In genomic region chr19:44292483-44292882, GRCm38 (mm10) we compare ENCODE assay signal across 8 mouse cellular contexts. TPM values are rescaled to one million over a fixed set of nuclear protein-coding genes. Genes with fewer than 3 reads are reported as not detected.
A peak's percentile ranks its signal among the peaks of the same experiment; 100 is the strongest.
DNase-seq lines count a peak whose midpoint lies in the region; ATAC-seq and TF ChIP-seq lines count a peak whose summit lies in the region.

No protein-coding gene starts in this region.

- 50% methylated on average over 3 of the region's 3 CpGs for WGBS in heart, embryonic 14.5 days
- 57% methylated on average over 3 of the region's 3 CpGs for WGBS in forebrain, embryonic 14.5 days
- 13% methylated on average over 3 of the region's 3 CpGs for WGBS in liver, embryonic 16.5 days (ENCODE audit: insufficient replicate concordance)

- H3K4me2 ChIP-seq in heart, embryonic 14.5 days (ENCODE audit: low read length), result peak overlapping the region; percentile 93
- peak overlapping the region; percentile 99 for H3K4me2 ChIP-seq in forebrain, embryonic 14.5 days (ENCODE audit: low read length)
- peak overlapping the region; percentile 91 for H3K4me2 ChIP-seq in liver, embryonic 16.5 days (ENCODE audit: low read depth, low read length)

- no peak for ATAC-seq in heart, embryonic 14.5 days (ENCODE audit: insufficient number of reproducible peaks, insufficient read depth, low FRiP score, low read depth)
- no peak for ATAC-seq in forebrain, embryonic 14.5 days
- no peak for ATAC-seq in liver, embryonic 16.5 days (ENCODE audit: low read depth)

- intact Hi-C loops in heart, postnatal 10 days (cut with DNase I), result no loop called here

- TF ChIP-seq EP300 in MEL (IDR thresholded peaks at IDR 0.05; ENCODE audit: low read depth in 1 of 2, low read length in 2 of 2), result peak; percentile 76 to 83

- peak overlapping the region in 1 of 2 experiments; percentile 91; a peak in 1 of 4 replicates for H3K4me3 ChIP-seq in heart, embryonic 14.5 days (ENCODE audit: control insufficient read depth in 1 of 2, insufficient read depth in 1 of 2, low read depth in 1 of 2, low read length in 2 of 2)
- peak overlapping the region; percentile 61 to 66 for H3K4me3 ChIP-seq in MEL (ENCODE audit: control insufficient read depth in 1 of 2, insufficient read depth in 1 of 2, low read depth in 2 of 2, low read length in 2 of 2)
- H3K4me3 ChIP-seq in forebrain, embryonic 14.5 days (ENCODE audit: low read depth, low read length), result peak overlapping the region; percentile 99
- H3K4me3 ChIP-seq in liver, embryonic 16.5 days (ENCODE audit: low read depth, low read length), result peak overlapping the region; percentile 79

- no peak for TF ChIP-seq RAD21 in MEL (IDR thresholded peaks at IDR 0.05; ENCODE audit: low read depth, low read length)

- TF ChIP-seq POLR2A in MEL (IDR thresholded peaks at IDR 0.05; ENCODE audit: control insufficient read depth in 1 of 2, insufficient read depth in 1 of 2, low read depth in 1 of 2, low read length in 2 of 2, poor library complexity in 1 of 2), result peak in 1 of 2 experiments; percentile 62; a peak in 2 of 4 replicates

- no peak for TF ChIP-seq CTCF in MEL (IDR thresholded peaks at IDR 0.05 in 2 of 3, conservative IDR thresholded peaks at IDR 0.05 in 1 of 3; ENCODE audit: control insufficient read depth in 1 of 3, insufficient read depth in 1 of 3, low read depth in 2 of 3, low read length in 3 of 3, poor library complexity in 1 of 3, severe bottlenecking in 1 of 3)

- peaks cover 43% of the 10 kb centered on the region for H3K79me2 ChIP-seq in MEL (ENCODE audit: control insufficient read depth, insufficient read depth, low read length, poor library complexity)

- H3K4me1 ChIP-seq in heart, embryonic 14.5 days (ENCODE audit: control insufficient read depth in 2 of 2, insufficient read depth in 2 of 2, low read length in 2 of 2), result peaks cover 28 to 50% of the 10 kb centered on the region in 2 experiments
- H3K4me1 ChIP-seq in MEL (ENCODE audit: control insufficient read depth in 1 of 2, insufficient read depth in 2 of 2, low read length in 2 of 2), result peaks cover 12 to 55% of the 10 kb centered on the region in 2 experiments
- H3K4me1 ChIP-seq in forebrain, embryonic 14.5 days (ENCODE audit: control insufficient read depth, insufficient read depth, low read length), result peaks cover 18% of the 10 kb centered on the region
- H3K4me1 ChIP-seq in liver, embryonic 16.5 days (ENCODE audit: control insufficient read depth, low read depth, low read length), result peaks cover 55% of the 10 kb centered on the region

- no peaks in the 10 kb centered on the region for H3K9me3 ChIP-seq in heart, embryonic 14.5 days (ENCODE audit: control insufficient read depth, low read length)
- H3K9me3 ChIP-seq in MEL (replicated peaks; ENCODE audit: insufficient read depth, low read length), result no peaks in the 10 kb centered on the region
- H3K9me3 ChIP-seq in forebrain, embryonic 14.5 days (replicated peaks; ENCODE audit: control insufficient read depth, low read length), result no peaks in the 10 kb centered on the region
- H3K9me3 ChIP-seq in liver, embryonic 16.5 days (replicated peaks; ENCODE audit: control insufficient read depth, low read length), result no peaks in the 10 kb centered on the region

- DNase-seq in heart, postnatal 10 days, result no peak
- peak; percentile 92 for DNase-seq in MEL (ENCODE audit: low read depth, low spot score)
- no peak for DNase-seq in forebrain, embryonic 14.5 days (ENCODE audit: low spot score)
- DNase-seq in embryo, embryonic 9.5 days (ENCODE audit: extremely low spot score), result no peak
- DNase-seq in spleen, postnatal 14 days (ENCODE audit: low spot score in 2 of 2), result no peak
- DNase-seq in adrenal gland, postnatal 10 days, result no peak

- H3K27ac ChIP-seq in heart, embryonic 14.5 days (replicated peaks in 1 of 2; ENCODE audit: control insufficient read depth in 1 of 2, insufficient read depth in 1 of 2, low read depth in 2 of 2, low read length in 2 of 2), result peak overlapping the region; percentile 91 to 99
- peak overlapping the region; percentile 96 for H3K27ac ChIP-seq in MEL (ENCODE audit: control insufficient read depth, low read depth, low read length)
- H3K27ac ChIP-seq in forebrain, embryonic 14.5 days (ENCODE audit: low read depth, low read length), result peak overlapping the region; percentile 98
- peak overlapping the region; percentile 92 for H3K27ac ChIP-seq in liver, embryonic 16.5 days (ENCODE audit: low read length)

- H3K27me3 ChIP-seq in heart, embryonic 14.5 days (ENCODE audit: control insufficient read depth, insufficient read depth, low read length), result no peaks in the 10 kb centered on the region
- H3K27me3 ChIP-seq in MEL (ENCODE audit: control insufficient read depth in 1 of 2, insufficient read depth in 2 of 2, low read length in 2 of 2), result no peaks in the 10 kb centered on the region
- no peaks in the 10 kb centered on the region for H3K27me3 ChIP-seq in forebrain, embryonic 14.5 days (replicated peaks; ENCODE audit: control insufficient read depth, insufficient read depth, low read length)
- H3K27me3 ChIP-seq in liver, embryonic 16.5 days (ENCODE audit: control insufficient read depth, insufficient read depth, low read depth, low read length), result no peaks in the 10 kb centered on the region

- peak overlapping the region; percentile 85 for H3K9ac ChIP-seq in heart, embryonic 14.5 days (ENCODE audit: low read length)
- peak overlapping the region; percentile 82 for H3K9ac ChIP-seq in MEL (ENCODE audit: control insufficient read depth, low read depth, low read length, poor library complexity, severe bottlenecking)
- peak overlapping the region; percentile 68; the same call in 1 of the 2 replicates for H3K9ac ChIP-seq in forebrain, embryonic 14.5 days (ENCODE audit: low read length)
- H3K9ac ChIP-seq in liver, embryonic 16.5 days (ENCODE audit: low read depth, low read length), result peak overlapping the region; percentile 80

- H3K36me3 ChIP-seq in heart, embryonic 14.5 days (ENCODE audit: control insufficient read depth, insufficient read depth, low read length), result peaks cover 26% of the 10 kb centered on the region
- H3K36me3 ChIP-seq in MEL (ENCODE audit: control insufficient read depth in 1 of 2, insufficient read depth in 2 of 2, low read length in 2 of 2), result peaks cover 16 to 41% of the 10 kb centered on the region in 2 experiments
- peaks cover 27% of the 10 kb centered on the region for H3K36me3 ChIP-seq in forebrain, embryonic 14.5 days (ENCODE audit: control insufficient read depth, insufficient read depth, low read length)
- no peaks in the 10 kb centered on the region for H3K36me3 ChIP-seq in liver, embryonic 16.5 days (ENCODE audit: control insufficient read depth, insufficient read depth)

TF ChIP-seq in MEL, 35 proteins besides CTCF, POLR2A, EP300 and RAD21 (continues in another document):
- TF ChIP-seq ZC3H11A (IDR thresholded peaks at IDR 0.05; ENCODE audit: low read depth, low read length) (peak; percentile 32; the same call in 1 of the 2 replicates), MAFK (IDR thresholded peaks at IDR 0.05; ENCODE audit: borderline replicate concordance, low read depth, low read length) (peak; percentile 51; the same call in 1 of the 2 replicates), MAX (IDR thresholded peaks at IDR 0.05; ENCODE audit: low read length) (peak; percentile 69), CHD1 (IDR thresholded peaks at IDR 0.05; ENCODE audit: low read depth, low read length) (0 out of 2 replicates have a peak, but pooled peaks have one; percentile 24), RCOR1 (IDR thresholded peaks at IDR 0.05; ENCODE audit: low read depth, low read length) (peak; percentile 73; the same call in 1 of the 2 replicates), ETS1 (IDR thresholded peaks at IDR 0.05; ENCODE audit: low read depth, low read length) (peak; percentile 92), CHD2 (IDR thresholded peaks at IDR 0.05; ENCODE audit: low read length) (peak; percentile 36; the same call in 1 of the 2 replicates), POLR2AphosphoS5 (IDR thresholded peaks at IDR 0.05; ENCODE audit: borderline replicate concordance, low read depth, low read length) (no peak), GABPA (IDR thresholded peaks at IDR 0.05; ENCODE audit: low read depth, low read length) (peak; percentile 8; the same call in 1 of the 2 replicates), MAZ (IDR thresholded peaks at IDR 0.05; ENCODE audit: low read depth, low read length) (peak; percentile 80; the same call in 1 of the 2 replicates), NELFE (IDR thresholded peaks at IDR 0.05; ENCODE audit: low read depth, low read length) (peak; percentile 35), JUND (IDR thresholded peaks at IDR 0.05; ENCODE audit: low read depth, low read length) (no peak; the same call in 1 of the 2 replicates), SIN3A (IDR thresholded peaks at IDR 0.05; ENCODE audit: low read length) (peak; percentile 75), MXI1 (IDR thresholded peaks at IDR 0.05; ENCODE audit: low read depth, low read length) (peak; percentile 81), GATA1 (IDR thresholded peaks at IDR 0.05; ENCODE audit: low read depth, low read length) (peak; percentile 69), USF2 (IDR thresholded peaks at IDR 0.05; ENCODE audit: borderline replicate concordance in 1 of 2, insufficient read depth in 1 of 2, low read depth in 1 of 2, low read length in 2 of 2) (no peak), ZNF384 (IDR thresholded peaks at IDR 0.05; ENCODE audit: low read depth, low read length) (no peak), HCFC1 (IDR thresholded peaks at IDR 0.05; ENCODE audit: low read depth, low read length) (no peak; the same call in 1 of the 2 replicates)

RNA-seq across cellular contexts. Expression of gene Scd2, which starts 1.0 kb away (rescaled TPM):
- polyA plus RNA-seq in heart, embryonic 14.5 days (2014; fragmentation: Nextera tagmentation; extraction: Ambion mirVana), result 139 and 146 TPM in 2 replicates
- 10 to 100 TPM; 30.3 to 34.6 TPM for total RNA-seq in heart, postnatal 10 days (2021)
- 392 and 554 TPM in 2 replicates for total RNA-seq in MEL (2012; rRNA removed)
- 100 to 1,000 TPM in 1 of 2 experiments, 10 to 100 TPM in 1; 47.4 to 593 TPM for polyA plus RNA-seq in MEL (2012; ENCODE audit: insufficient read depth in 1 of 2, insufficient read length in 2 of 2, low read depth in 1 of 2, low replicate concordance in 2 of 2, missing spikeins in 1 of 2)
- 220 and 266 TPM in 2 replicates for polyA plus RNA-seq in forebrain, embryonic 14.5 days (2014; fragmentation: Nextera tagmentation; extraction: Ambion mirVana)
- 131 and 147 TPM in 2 replicates for polyA plus RNA-seq in liver, embryonic 16.5 days (2015; fragmentation: Nextera tagmentation; extraction: Ambion mirVana)
- total RNA-seq in adrenal gland, postnatal 10 days (2021), result 100 to 1,000 TPM; 226 to 239 TPM

RNA-seq across cellular contexts. Expression of gene Scd4, which starts 40.4 kb away (rescaled TPM):
- 2.1 and 2.9 TPM in 2 replicates for polyA plus RNA-seq in heart, embryonic 14.5 days (2014; fragmentation: Nextera tagmentation; extraction: Ambion mirVana)
- 10 to 100 TPM; 44.0 to 67.2 TPM for total RNA-seq in heart, postnatal 10 days (2021)
- total RNA-seq in MEL (2012; rRNA removed), result 0.16 and 0.31 TPM in 2 replicates
- polyA plus RNA-seq in MEL (2012; ENCODE audit: insufficient read depth in 1 of 2, insufficient read length in 2 of 2, low read depth in 1 of 2, low replicate concordance in 2 of 2, missing spikeins in 1 of 2), result under 1 TPM in 1 of 2 experiments, not detected in 1; 0.36 TPM
- 0.10 and 0.42 TPM in 2 replicates for polyA plus RNA-seq in forebrain, embryonic 14.5 days (2014; fragmentation: Nextera tagmentation; extraction: Ambion mirVana)
- 0.04 and 0.07 TPM in 2 replicates for polyA plus RNA-seq in liver, embryonic 16.5 days (2015; fragmentation: Nextera tagmentation; extraction: Ambion mirVana)
- 1 to 10 TPM; 1.6 to 1.7 TPM for total RNA-seq in adrenal gland, postnatal 10 days (2021)
